Mouse (Mus musculus) limb, embryonic 11.5 days (tissue): ENCODE data around the gene Otop2. TPM values are rescaled to one million over a fixed set of nuclear protein-coding genes. Genes with fewer than 3 reads are reported as not detected.

ENCODE experiments used
- ATAC-seq: fragments of 200-750 bp; cut with Nextera tagmentation; 2 replicates; pipeline ENCODE4 v1.8.0; 2017; ENCODE audit warnings: low read depth; ENCODE audit not compliant: insufficient number of reproducible peaks, low FRiP score, low TSS enrichment
- DNase-seq: peaks from one replicate; pipeline ENCODE4 v3.0.0-alpha.2; 2015; ENCODE audit warnings: low spot score
- H3K27ac ChIP-seq: fragments of 300-500 bp; sonication (generic); replicated peaks from 2 replicates; pipeline ENCODE4 v1.5.1; 2014; ENCODE audit warnings: low read depth, mild to moderate bottlenecking, low read length
- H3K27me3 ChIP-seq: fragments of 300-500 bp; sonication (generic); 2 replicates; pipeline ENCODE4 v1.6.1; 2014; ENCODE audit warnings: mild to moderate bottlenecking, low read length, mixed read lengths; ENCODE audit not compliant: control insufficient read depth, insufficient read depth
- H3K36me3 ChIP-seq: fragments of 300-500 bp; sonication (generic); 2 replicates; pipeline ENCODE4 v1.6.1; 2014; ENCODE audit warnings: mild to moderate bottlenecking, low read length, moderate library complexity, mixed read lengths; ENCODE audit not compliant: control insufficient read depth, insufficient read depth
- H3K4me1 ChIP-seq: fragments of 300-500 bp; sonication (generic); 2 replicates; pipeline ENCODE4 v1.6.1; 2014; ENCODE audit warnings: low read length, mixed read lengths; ENCODE audit not compliant: control insufficient read depth, insufficient read depth
- H3K4me2 ChIP-seq: fragments of 300-500 bp; sonication (generic); 2 replicates; pipeline ENCODE4 v1.6.1; 2014; ENCODE audit warnings: low read depth, mild to moderate bottlenecking, moderate library complexity; ENCODE audit not compliant: severe bottlenecking
- H3K4me3 ChIP-seq: fragments of 300-500 bp; sonication (generic); 2 replicates; pipeline ENCODE4 v1.5.1; 2014; ENCODE audit warnings: low read depth, low read length
- H3K9ac ChIP-seq: fragments of 300-500 bp; sonication (generic); 2 replicates; pipeline ENCODE4 v1.6.1; 2014; ENCODE audit warnings: mild to moderate bottlenecking, low read length
- H3K9me3 ChIP-seq: fragments of 300-500 bp; sonication (generic); 2 replicates; pipeline ENCODE4 v1.6.1; 2016; ENCODE audit warnings: low read length; ENCODE audit not compliant: control insufficient read depth
- WGBS: fragments of 180-500 bp; shearing (Covaris S2); extraction: QIAGEN DNeasy Blood & Tissue Kit; methylation state at CpG from one replicate; pipeline ENCODE4 v1.1.7; 2014; 5-methylcytosine and 5-hydroxymethylcytosine counted together
- polyA plus RNA-seq: library from polyadenylated mRNA; unstranded; fragments of >200 nt; fragmentation: Nextera tagmentation; extraction: Ambion mirVana; gene quantifications from 2 replicates; pipeline ENCODE4 v1.2.1, GENCODE M21; 2014

Gene Otop2
- polyA plus RNA-seq, 1 experiment from 2014 or later, result not detected

DNA sequence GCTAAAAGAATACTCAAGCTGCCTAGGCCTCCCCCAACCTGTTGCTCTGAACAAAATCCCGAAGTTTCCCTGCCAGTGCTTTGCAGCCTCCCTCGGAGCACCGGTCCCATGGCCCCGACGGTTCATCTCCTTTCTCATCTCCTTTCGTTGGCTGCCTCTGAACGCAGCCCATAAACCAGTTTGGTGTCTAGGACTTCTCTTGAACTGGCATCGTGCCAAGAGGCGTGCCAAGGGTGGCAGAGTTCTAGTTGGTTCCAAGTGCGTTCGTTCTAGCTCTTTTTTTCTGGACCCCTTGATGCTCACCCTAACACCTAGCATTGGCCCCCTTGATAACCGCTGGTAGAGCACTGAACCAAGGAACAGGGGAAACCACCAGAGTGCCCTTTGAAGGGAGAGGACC lies 28.3 kb downstream of the Otop2 start:
- no peak for DNase-seq
- H3K4me3 ChIP-seq, result no peak overlapping the region
- H3K4me2 ChIP-seq, result no peak overlapping the region
- H3K36me3 ChIP-seq, result no peaks in the 10 kb centered on the region
- H3K9me3 ChIP-seq, result no peaks in the 10 kb centered on the region
- no peak overlapping the region for H3K9ac ChIP-seq
- H3K4me1 ChIP-seq, result no peaks in the 10 kb centered on the region
- no peak for ATAC-seq
- WGBS, result 58% methylated on average over 12 of the region's 12 CpGs
- H3K27ac ChIP-seq, result no peak overlapping the region
- peaks cover 34% of the 10 kb centered on the region for H3K27me3 ChIP-seq

- DNase-seq (peak; percentile 73), ATAC-seq (no peak)
- no peaks in the 10 kb centered on the region for H3K9me3 ChIP-seq
- no peak overlapping the region for H3K9ac ChIP-seq
- H3K36me3 ChIP-seq, result no peaks in the 10 kb centered on the region
- peaks cover 34% of the 10 kb centered on the region for H3K27me3 ChIP-seq
- H3K4me3 ChIP-seq, result no peak overlapping the region
- H3K4me2 ChIP-seq, result no peak overlapping the region
- WGBS, result 18% methylated on average over 6 of the region's 6 CpGs
- no peak overlapping the region for H3K27ac ChIP-seq
- H3K4me1 ChIP-seq, result no peaks in the 10 kb centered on the region
These were observed 29.2 kb downstream of the Otop2 start for GRCm38 (mm10) chr11:115336115-115336514.

DNA sequence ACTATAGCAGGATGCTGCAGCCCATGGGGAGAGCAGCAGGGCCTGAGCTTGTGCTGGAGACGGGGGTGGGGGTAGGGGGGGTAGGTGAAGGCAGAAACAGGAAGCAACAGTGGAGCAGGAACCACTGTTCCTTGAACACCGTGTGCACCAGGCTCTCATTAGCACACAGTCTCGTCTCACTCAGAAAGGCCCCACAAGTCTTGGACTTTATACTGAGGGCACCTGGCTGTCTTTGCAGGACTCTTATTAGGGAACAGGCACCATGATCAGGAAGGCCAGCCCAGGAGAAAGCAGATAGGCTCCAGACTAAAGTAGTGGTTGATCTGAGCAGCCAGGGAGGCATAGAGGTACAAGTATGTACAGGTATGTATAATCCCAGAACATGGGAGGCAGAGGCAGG lies 30.4 kb downstream of the Otop2 start:
- WGBS, result 55% methylated on average over 3 of the region's 3 CpGs
- Histone ChIP-seq H3K4me3 (no peak overlapping the region), H3K27me3 (peaks cover 34% of the 10 kb centered on the region), H3K9ac (no peak overlapping the region), H3K4me1 (no peaks in the 10 kb centered on the region), H3K9me3 (no peaks in the 10 kb centered on the region), H3K36me3 (no peaks in the 10 kb centered on the region), H3K4me2 (no peak overlapping the region), H3K27ac (no peak overlapping the region)
- no peak for DNase-seq
- ATAC-seq, result no peak

- 75% methylated on average over 1 of the region's 1 CpGs for WGBS
These were observed 30.9 kb downstream of the Otop2 start for GRCm38 (mm10) chr11:115337826-115338225.

DNA sequence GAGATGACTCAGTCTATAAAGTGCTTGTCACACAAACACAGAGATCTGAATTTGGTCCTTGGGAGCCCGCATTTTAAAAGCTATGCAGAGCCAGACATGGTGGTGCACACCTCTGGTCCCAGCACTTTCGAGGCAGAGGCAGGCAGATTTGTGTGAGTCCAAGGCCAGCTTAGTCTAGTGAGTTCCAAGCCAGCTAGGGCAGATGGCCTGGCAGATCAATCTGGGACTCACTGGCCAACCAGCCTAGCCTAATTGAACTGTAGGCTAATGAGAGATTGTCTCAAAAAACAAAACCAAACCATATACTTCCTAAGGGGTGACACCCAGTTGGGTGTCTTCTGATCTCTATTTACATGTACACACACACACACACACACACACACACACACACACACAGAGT lies 34.3 kb downstream of the Otop2 start:
- 64% methylated on average over 2 of the region's 2 CpGs for WGBS

More at GRCm38 (mm10) chr11:115337826-115338225, 30.9 kb downstream of the Otop2 start:
- no peak for DNase-seq
- H3K4me1 ChIP-seq, result no peaks in the 10 kb centered on the region
- no peak overlapping the region for H3K4me3 ChIP-seq
- no peaks in the 10 kb centered on the region for H3K36me3 ChIP-seq
- H3K9me3 ChIP-seq, result no peaks in the 10 kb centered on the region
- H3K9ac ChIP-seq, result no peak overlapping the region
- no peak overlapping the region for H3K27ac ChIP-seq
- H3K27me3 ChIP-seq, result peaks cover 34% of the 10 kb centered on the region
- ATAC-seq, result no peak
- H3K4me2 ChIP-seq, result no peak overlapping the region

GRCm38 (mm10) chr11:115341866-115342265 lies 34.9 kb downstream of the Otop2 start:
- H3K4me2 ChIP-seq, result no peak overlapping the region
- ATAC-seq, result no peak
- WGBS, result 77% methylated on average over 6 of the region's 6 CpGs
- H3K9ac ChIP-seq, result no peak overlapping the region
- peaks cover 23% of the 10 kb centered on the region for H3K4me1 ChIP-seq
- no peaks in the 10 kb centered on the region for H3K36me3 ChIP-seq
- no peaks in the 10 kb centered on the region for H3K9me3 ChIP-seq
- DNase-seq, result no peak
- no peak overlapping the region for H3K4me3 ChIP-seq
- peaks cover 5% of the 10 kb centered on the region; the same call in 1 of the 2 replicates for H3K27me3 ChIP-seq
- H3K27ac ChIP-seq, result no peak overlapping the region

More for the DNA sequence above, 34.3 kb downstream of the Otop2 start:
- no peak for ATAC-seq
- no peaks in the 10 kb centered on the region for H3K9me3 ChIP-seq
- no peaks in the 10 kb centered on the region for H3K36me3 ChIP-seq
- no peak overlapping the region for H3K4me2 ChIP-seq
- H3K27me3 ChIP-seq, result peaks cover 7% of the 10 kb centered on the region
- no peak overlapping the region for H3K4me3 ChIP-seq
- no peak overlapping the region for H3K9ac ChIP-seq
- H3K4me1 ChIP-seq, result peaks cover 17% of the 10 kb centered on the region
- no peak for DNase-seq
- no peak overlapping the region for H3K27ac ChIP-seq

DNA sequence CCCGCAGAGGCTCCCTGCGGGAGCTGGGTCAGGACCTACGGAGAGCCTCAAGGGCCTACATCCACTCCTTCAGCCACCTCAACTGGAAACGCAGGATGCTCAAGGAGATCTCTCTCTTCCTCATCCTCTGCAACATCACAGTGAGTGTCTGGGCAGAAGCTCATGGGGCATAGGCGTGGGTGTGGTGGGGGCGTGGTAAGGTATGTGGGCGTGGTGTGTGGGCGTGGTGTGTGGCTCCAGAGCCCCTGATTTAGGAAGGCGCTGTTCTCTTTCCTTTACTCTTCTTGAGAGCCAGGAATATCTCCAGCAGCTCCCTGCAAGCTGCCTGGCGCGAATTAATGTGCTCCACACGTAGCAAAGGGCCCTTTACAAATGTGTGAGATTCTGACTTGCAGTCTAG lies 38.0 kb downstream of the Otop2 start:
- Histone ChIP-seq H3K36me3 (no peaks in the 10 kb centered on the region), H3K9ac (no peak overlapping the region), H3K4me1 (peaks cover 30% of the 10 kb centered on the region), H3K4me3 (no peak overlapping the region), H3K27ac (0 out of 2 replicates have a peak overlapping the region, but pooled peaks have one; percentile 6), H3K9me3 (no peaks in the 10 kb centered on the region), H3K27me3 (no peaks in the 10 kb centered on the region), H3K4me2 (no peak overlapping the region)
- 9% methylated on average over 12 of the region's 12 CpGs for WGBS
- ATAC-seq, result no peak
- DNase-seq, result no peak

DNA sequence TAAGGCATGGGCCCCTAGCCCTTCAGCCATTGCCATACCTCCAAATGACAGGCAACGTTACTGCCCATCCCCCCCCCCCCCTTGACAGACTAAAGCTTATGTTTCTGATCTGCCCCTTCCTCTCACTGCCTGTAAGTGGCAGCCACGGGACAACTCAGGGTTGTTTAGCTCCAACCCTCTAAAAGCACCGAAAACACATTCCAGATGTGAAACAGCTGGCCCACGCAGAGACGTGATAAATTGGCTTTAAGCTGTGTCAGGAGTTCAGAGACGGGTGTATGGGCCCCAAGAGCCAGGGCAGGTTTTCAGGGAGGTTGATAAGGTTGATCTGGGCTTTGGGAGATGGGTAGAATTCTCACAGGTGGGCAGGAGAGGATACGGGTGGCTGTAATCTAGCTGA lies 38.6 kb downstream of the Otop2 start:
- Histone ChIP-seq H3K4me1 (peaks cover 30% of the 10 kb centered on the region), H3K36me3 (no peaks in the 10 kb centered on the region), H3K4me3 (no peak overlapping the region), H3K9ac (no peak overlapping the region), H3K27ac (0 out of 2 replicates have a peak overlapping the region, but pooled peaks have one; percentile 6), H3K4me2 (no peak overlapping the region), H3K27me3 (no peaks in the 10 kb centered on the region), H3K9me3 (no peaks in the 10 kb centered on the region)
- WGBS, result 6% methylated on average over 7 of the region's 7 CpGs
- ATAC-seq (no peak), DNase-seq (peak; percentile 80)

DNA sequence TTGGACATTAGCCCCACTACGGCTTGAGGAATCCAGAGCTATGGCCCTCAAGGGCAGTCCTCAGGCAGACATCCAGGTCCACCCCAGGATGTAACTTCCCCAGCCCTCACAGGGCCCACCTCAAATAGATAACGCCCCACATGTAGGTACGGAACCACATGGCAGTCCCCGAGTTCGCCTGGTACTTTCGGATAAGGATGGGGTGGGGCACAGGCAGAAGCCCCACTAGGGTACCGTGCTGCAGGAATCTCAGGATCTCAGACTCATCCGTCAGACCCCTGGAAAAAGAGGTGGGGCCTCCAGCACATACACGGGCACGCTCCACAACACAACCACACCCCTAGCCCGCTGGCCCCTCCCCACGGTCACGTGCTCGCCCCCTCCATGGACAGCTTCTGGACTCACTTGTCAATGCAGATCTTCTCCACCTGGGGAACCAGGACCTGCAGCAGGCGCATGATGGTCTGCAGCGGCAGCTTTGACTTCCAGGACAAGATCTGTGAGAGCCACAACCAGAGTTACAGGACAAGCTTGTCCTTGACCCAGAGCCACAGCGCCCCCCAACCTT lies 41.8 kb downstream of the Otop2 start:
- no peak overlapping the region for H3K4me3 ChIP-seq
- DNase-seq (no peak), ATAC-seq (no peak)
- no peaks in the 10 kb centered on the region for H3K36me3 ChIP-seq
- peaks cover 30% of the 10 kb centered on the region for H3K4me1 ChIP-seq
- H3K27me3 ChIP-seq, result no peaks in the 10 kb centered on the region
- no peak overlapping the region for H3K27ac ChIP-seq
- WGBS, result 44% methylated on average over 17 of the region's 17 CpGs
- no peak overlapping the region for H3K4me2 ChIP-seq
- H3K9me3 ChIP-seq, result no peaks in the 10 kb centered on the region
- H3K9ac ChIP-seq, result no peak overlapping the region
